Mouse (Mus musculus) erythroblast, embryonic 14.5 days (primary cell): ENCODE measurements around the gene Lipk.

Experiments
- GATA1 ChIP-seq: IDR thresholded peaks from 2 replicates; pipeline ENCODE4 v1.6.1; 2012; ENCODE audit warnings: low read length, inconsistent platforms, mixed read lengths
- TAL1 ChIP-seq: IDR thresholded peaks from 3 replicates; pipeline ENCODE4 v1.6.1; 2012; ENCODE audit warnings: low read length, inconsistent platforms, mixed read lengths

- no peak for TF ChIP-seq TAL1
- no peak for TF ChIP-seq GATA1
Measured at GRCm38 (mm10) chr19:34066779-34067472, 58.8 kb downstream of the Lipk start, which contains the start of gene Lipn.
